Mouse (Mus musculus): ENCODE measurements around the gene Gm49321.

DNA sequence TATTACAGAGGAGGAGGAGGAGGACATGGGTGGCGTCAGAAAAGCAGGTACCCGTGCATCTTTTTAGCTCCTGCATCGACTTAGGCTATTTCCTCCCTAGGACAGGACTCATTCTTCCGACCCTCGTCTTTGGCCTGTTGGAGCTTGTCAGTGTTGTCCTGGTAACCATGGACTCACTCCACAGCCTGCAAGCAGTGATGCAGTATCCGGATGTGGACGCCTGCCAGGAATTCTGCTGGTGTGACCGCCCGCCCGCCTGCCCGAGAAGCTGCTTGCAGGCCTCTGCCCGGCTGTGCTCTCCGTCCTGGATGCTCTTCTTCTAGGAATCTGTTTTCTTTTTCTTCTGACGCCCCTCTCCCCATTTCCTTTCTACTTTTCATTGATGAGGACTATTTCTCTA lies 45.1 kb downstream of the Gm49321 start:
- TF ChIP-seq CTCF (IDR thresholded peaks at IDR 0.05; ENCODE audit: low read depth) = no peak
- TF ChIP-seq EP300 (optimal IDR thresholded peaks at IDR 0.05) = no peak

Data from stomach, postnatal 0 days (tissue).